Mouse (Mus musculus) midbrain, postnatal 0 days (tissue): ENCODE data around the gene 1110057P08Rik. TPM values are rescaled to one million over a fixed set of nuclear protein-coding genes. Genes with fewer than 3 reads are reported as not detected.

Experiments used
- ATAC-seq: fragments of 200-750 bp; cut with Nextera tagmentation; 2 replicates; pipeline ENCODE4 v1.8.0; 2017; ENCODE audit warnings: moderate number of reproducible peaks, mild to moderate bottlenecking, moderate TSS enrichment, moderate library complexity; ENCODE audit not compliant: low FRiP score
- DNase-seq: peaks from one replicate; pipeline ENCODE4 v3.0.0-alpha.2; 2015; ENCODE audit warnings: low spot score
- H3K27ac ChIP-seq: fragments of 300-500 bp; sonication (generic); 2 replicates; pipeline ENCODE4 v1.5.1; 2014; ENCODE audit warnings: low read depth, mild to moderate bottlenecking, low read length, mixed read lengths
- H3K27me3 ChIP-seq: fragments of 300-500 bp; sonication (generic); 2 replicates; pipeline ENCODE4 v1.6.1; 2014; ENCODE audit warnings: low read length, control low read depth, mixed read lengths; ENCODE audit not compliant: insufficient read depth
- H3K36me3 ChIP-seq: fragments of 300-500 bp; sonication (generic); 2 replicates; pipeline ENCODE4 v1.6.1; 2014; ENCODE audit warnings: low read length, control low read depth, mixed read lengths; ENCODE audit not compliant: insufficient read depth
- H3K4me1 ChIP-seq: fragments of 300-500 bp; sonication (generic); 2 replicates; pipeline ENCODE4 v1.6.1; 2014; ENCODE audit warnings: mild to moderate bottlenecking, control low read depth, antibody characterized with exemption, low read length, mixed read lengths; ENCODE audit not compliant: insufficient read depth
- H3K4me2 ChIP-seq: fragments of 300-500 bp; sonication (generic); 2 replicates; pipeline ENCODE4 v1.6.1; 2014; ENCODE audit warnings: low read depth, mild to moderate bottlenecking, low read length, mixed read lengths; ENCODE audit not compliant: poor library complexity, severe bottlenecking
- H3K4me3 ChIP-seq: fragments of 300-500 bp; sonication (generic); 2 replicates; pipeline ENCODE4 v1.5.1; 2014; ENCODE audit warnings: low read depth, mild to moderate bottlenecking, low read length, moderate library complexity
- H3K9ac ChIP-seq: fragments of 300-500 bp; sonication (generic); replicated peaks from 2 replicates; pipeline ENCODE4 v1.6.1; 2014; ENCODE audit warnings: mild to moderate bottlenecking, low read length, moderate library complexity, mixed read lengths; ENCODE audit not compliant: poor library complexity, severe bottlenecking
- H3K9me3 ChIP-seq: fragments of 300-500 bp; sonication (generic); 2 replicates; pipeline ENCODE4 v1.6.1; 2016; ENCODE audit warnings: low read length, control low read depth
- CTCF ChIP-seq: IDR thresholded peaks from 2 replicates; pipeline ENCODE4 v1.5.1; 2016; ENCODE audit warnings: antibody characterized with exemption, mild to moderate bottlenecking
- WGBS: fragments of 180-500 bp; shearing (Covaris S2); extraction: QIAGEN DNeasy Blood & Tissue Kit; methylation state at CpG from one replicate; pipeline ENCODE4 v1.1.7; 2014; 5-methylcytosine and 5-hydroxymethylcytosine counted together
- polyA plus RNA-seq: library from polyadenylated mRNA; unstranded; fragments of >200 nt; fragmentation: Nextera tagmentation; extraction: Ambion mirVana; gene quantifications from 2 replicates; pipeline ENCODE4 v1.2.1, GENCODE M21; 2015
- total RNA-seq: library from RNA; depleted of rRNA; stranded (reverse); fragments of >200 nt; gene quantifications from 2 replicates; pipeline ENCODE4 v1.2.3, GENCODE M21; 2014; rRNA removed

1110057P08Rik gene
- total and polyA plus RNA-seq, 2 experiments from 2014 or later: not detected

DNA sequence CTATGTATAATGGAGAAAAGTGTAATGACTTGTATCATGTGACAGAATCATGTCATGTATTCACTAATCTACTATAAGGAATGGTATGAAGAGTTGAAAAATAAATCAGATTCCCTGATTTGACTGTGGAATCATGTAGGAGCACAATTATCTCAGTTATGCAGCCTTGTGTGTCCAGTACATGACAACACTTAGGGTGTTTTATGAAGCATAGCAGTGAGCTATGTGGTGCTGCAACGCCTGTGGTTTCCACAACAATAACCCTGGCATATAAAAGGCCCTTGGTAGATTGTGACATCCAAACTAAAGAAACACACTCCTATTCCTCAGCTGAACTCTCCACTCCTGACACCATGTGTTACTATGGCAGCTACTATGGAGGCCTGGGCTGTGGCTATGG, 31.0 kb downstream of the 1110057P08Rik start, which contains the start of gene Krtap20-2:
Krtap20-2 (plus strand) TSS at position 301 of the 400 bp plus-strand sequence.
- H3K27me3 ChIP-seq: no peaks in the 10 kb centered on the region
- no peak for TF ChIP-seq CTCF
- H3K4me3 ChIP-seq: no peak within 1 kb of the TSS
- H3K9me3 ChIP-seq: no peaks in the 10 kb centered on the region
- H3K4me2 ChIP-seq: no peak within 1 kb of the TSS
- no peaks in the 10 kb centered on the region for H3K36me3 ChIP-seq
- no peak within 1 kb of the TSS for H3K27ac ChIP-seq
- DNase-seq: no peak
- 83% methylated on average over 1 of the region's 1 CpGs for WGBS
- ATAC-seq: no peak
- no peak within 1 kb of the TSS for H3K9ac ChIP-seq
- no peaks in the 10 kb centered on the region for H3K4me1 ChIP-seq

Other genes starting within 250 kb of the 1110057P08Rik start
- not detected in 2 replicates for gene Krtap19-9b, start 242.5 kb upstream of the 1110057P08Rik start, total RNA-seq
- gene Krtap19-9b, start 242.5 kb upstream of the 1110057P08Rik start, polyA plus RNA-seq: not detected in 2 replicates
- not detected in 2 replicates for gene Krtap16-3, start 211.9 kb upstream of the 1110057P08Rik start, total RNA-seq
- not detected in 2 replicates for gene Krtap16-3, start 211.9 kb upstream of the 1110057P08Rik start, polyA plus RNA-seq
- gene Krtap22-2, start 164.0 kb upstream of the 1110057P08Rik start, total RNA-seq: not detected in 2 replicates
- gene Krtap22-2, start 164.0 kb upstream of the 1110057P08Rik start, polyA plus RNA-seq: not detected in 2 replicates
- not detected in 2 replicates for gene Gm10229, start 159.5 kb upstream of the 1110057P08Rik start, total RNA-seq
- not detected in 2 replicates for gene Gm10229, start 159.5 kb upstream of the 1110057P08Rik start, polyA plus RNA-seq
- gene Krtap6-1, start 143.0 kb upstream of the 1110057P08Rik start, total RNA-seq: not detected in 2 replicates
- not detected in 2 replicates for gene Krtap6-1, start 143.0 kb upstream of the 1110057P08Rik start, polyA plus RNA-seq
- not detected in 2 replicates for gene Gm10228, start 133.3 kb upstream of the 1110057P08Rik start, total RNA-seq
- gene Gm10228, start 133.3 kb upstream of the 1110057P08Rik start, polyA plus RNA-seq: not detected in 2 replicates
- not detected in 2 replicates for gene Krtap6-5, start 126.9 kb upstream of the 1110057P08Rik start, total RNA-seq
- gene Krtap6-5, start 126.9 kb upstream of the 1110057P08Rik start, polyA plus RNA-seq: not detected in 2 replicates
- gene 1110025L11Rik, start 110.7 kb upstream of the 1110057P08Rik start, total RNA-seq: not detected in 2 replicates
- gene 1110025L11Rik, start 110.7 kb upstream of the 1110057P08Rik start, polyA plus RNA-seq: not detected in 2 replicates
- not detected in 2 replicates for gene Krtap6-3, start 90.7 kb upstream of the 1110057P08Rik start, total RNA-seq
- gene Krtap6-3, start 90.7 kb upstream of the 1110057P08Rik start, polyA plus RNA-seq: not detected in 2 replicates
- not detected in 2 replicates for gene Gm6358, start 33.9 kb upstream of the 1110057P08Rik start, total RNA-seq
- not detected in 2 replicates for gene Gm6358, start 33.9 kb upstream of the 1110057P08Rik start, polyA plus RNA-seq
- gene Gm10061, start 23.6 kb upstream of the 1110057P08Rik start, total RNA-seq: not detected in 2 replicates
- not detected in 2 replicates for gene Gm10061, start 23.6 kb upstream of the 1110057P08Rik start, polyA plus RNA-seq
- not detected in 2 replicates for gene Gm9789, start 16.8 kb upstream of the 1110057P08Rik start, total RNA-seq
- not detected in 2 replicates for gene Gm9789, start 16.8 kb upstream of the 1110057P08Rik start, polyA plus RNA-seq
- gene Gm7735, start 5.2 kb upstream of the 1110057P08Rik start, total RNA-seq: not detected in 2 replicates
- not detected in 2 replicates for gene Gm7735, start 5.2 kb upstream of the 1110057P08Rik start, polyA plus RNA-seq
- not detected in 2 replicates for gene Krtap20-2, start 31.1 kb downstream of the 1110057P08Rik start, total RNA-seq
- not detected in 2 replicates for gene Krtap20-2, start 31.1 kb downstream of the 1110057P08Rik start, polyA plus RNA-seq
- not detected in 2 replicates for gene Krtap21-1, start 229.1 kb downstream of the 1110057P08Rik start, total RNA-seq
- gene Krtap21-1, start 229.1 kb downstream of the 1110057P08Rik start, polyA plus RNA-seq: not detected in 2 replicates
- gene Krtap6-2, start 245.4 kb downstream of the 1110057P08Rik start, total RNA-seq: not detected in 2 replicates
- not detected in 2 replicates for gene Krtap6-2, start 245.4 kb downstream of the 1110057P08Rik start, polyA plus RNA-seq